Mouse (Mus musculus) naive thymus-derived CD4-positive, alpha-beta T cell, adult 5 months (primary cell): ENCODE measurements around the gene Olfr1124. TPM values are rescaled to one million over a fixed set of nuclear protein-coding genes. Genes with fewer than 3 reads are reported as not detected.

Experiments
- polyA plus RNA-seq: library from polyadenylated mRNA; unstranded; fragments of 100-300 nt; shearing (Covaris generic); gene quantifications from one replicate; pipeline ENCODE4 v1.2.1, GENCODE M21; 2017

Olfr1124 gene
- polyA plus RNA-seq, result 0.32 TPM

GRCm38 (mm10) chr2:87429975-87430374 is at the start of gene Olfr1124:
Gene Olfr1124, plus strand, starts transcription at chr2:87430275.

GRCm38 (mm10) chr2:87385549-87385948 is 44.5 kb upstream of the Olfr1124 start, which contains the start of gene Olfr1122:
Gene Olfr1122, plus strand, starts transcription at chr2:87385849.

GRCm38 (mm10) chr2:87416335-87416734 is 13.7 kb upstream of the Olfr1124 start, which contains the start of gene Olfr1123:
Gene Olfr1123, plus strand, starts transcription at chr2:87416635.

GRCm38 (mm10) chr2:87453662-87454061 is 23.6 kb downstream of the Olfr1124 start, which contains the start of gene Olfr1126:
Gene Olfr1126, plus strand, starts transcription at chr2:87453962.

Other genes with a start within 250 kb of the Olfr1124 start
- not detected for gene Olfr1112, start 242.5 kb upstream of the Olfr1124 start, polyA plus RNA-seq
- not detected for gene Olfr1113, start 221.3 kb upstream of the Olfr1124 start, polyA plus RNA-seq
- gene Olfr1115, start 182.3 kb upstream of the Olfr1124 start, polyA plus RNA-seq, result not detected
- gene Olfr1116, start 162.7 kb upstream of the Olfr1124 start, polyA plus RNA-seq, result 0.04 TPM
- not detected for gene Olfr1118, start 122.7 kb upstream of the Olfr1124 start, polyA plus RNA-seq
- not detected for gene Olfr1120, start 75.5 kb upstream of the Olfr1124 start, polyA plus RNA-seq
- gene Olfr1121, start 60.4 kb upstream of the Olfr1124 start, polyA plus RNA-seq, result 0.22 TPM
- gene Olfr1122, start 44.4 kb upstream of the Olfr1124 start, polyA plus RNA-seq, result 0.09 TPM
- not detected for gene Olfr1123, start 13.6 kb upstream of the Olfr1124 start, polyA plus RNA-seq
- not detected for gene Olfr1126, start 23.7 kb downstream of the Olfr1124 start, polyA plus RNA-seq
- not detected for gene Pramel7, start 66.8 kb downstream of the Olfr1124 start, polyA plus RNA-seq
- gene Pramel6, start 76.3 kb downstream of the Olfr1124 start, polyA plus RNA-seq, result not detected
- not detected for gene Olfr153, start 101.5 kb downstream of the Olfr1124 start, polyA plus RNA-seq
- not detected for gene Olfr1128, start 115.3 kb downstream of the Olfr1124 start, polyA plus RNA-seq
- not detected for gene Olfr1129, start 143.6 kb downstream of the Olfr1124 start, polyA plus RNA-seq
- not detected for gene Olfr1130, start 175.9 kb downstream of the Olfr1124 start, polyA plus RNA-seq
- not detected for gene Olfr1131, start 196.8 kb downstream of the Olfr1124 start, polyA plus RNA-seq
- gene Olfr1132, start 207.3 kb downstream of the Olfr1124 start, polyA plus RNA-seq, result not detected
- gene Olfr1133, start 217.1 kb downstream of the Olfr1124 start, polyA plus RNA-seq, result not detected
- not detected for gene Olfr1134, start 228.2 kb downstream of the Olfr1124 start, polyA plus RNA-seq
- gene Olfr1135, start 243.4 kb downstream of the Olfr1124 start, polyA plus RNA-seq, result not detected